Mouse (Mus musculus): Measurements from ENCODE around the gene Plvap. TPM values are rescaled to one million over a fixed set of nuclear protein-coding genes. Genes with fewer than 3 reads are reported as not detected.

Gene Plvap
- polyA plus RNA-seq (2012; rRNA removed), result 9.7 and 13.6 TPM in 2 replicates

GRCm38 (mm10) chr8:71511644-71512043, at the start of gene Plvap:
TSS of gene Plvap (minus strand) at chr8:71511752.
- DNase-seq (ENCODE audit: extremely low spot score in 1 of 2, low spot score in 1 of 2), result no peak

GRCm38 (mm10) chr8:71560765-71561164, 49.2 kb upstream of the Plvap start:
- DNase-seq (ENCODE audit: extremely low spot score in 1 of 2, low spot score in 1 of 2), result no peak

GRCm38 (mm10) chr8:71560071-71560470, 48.5 kb upstream of the Plvap start:
- no peak for DNase-seq (ENCODE audit: extremely low spot score in 1 of 2, low spot score in 1 of 2)

DNA sequence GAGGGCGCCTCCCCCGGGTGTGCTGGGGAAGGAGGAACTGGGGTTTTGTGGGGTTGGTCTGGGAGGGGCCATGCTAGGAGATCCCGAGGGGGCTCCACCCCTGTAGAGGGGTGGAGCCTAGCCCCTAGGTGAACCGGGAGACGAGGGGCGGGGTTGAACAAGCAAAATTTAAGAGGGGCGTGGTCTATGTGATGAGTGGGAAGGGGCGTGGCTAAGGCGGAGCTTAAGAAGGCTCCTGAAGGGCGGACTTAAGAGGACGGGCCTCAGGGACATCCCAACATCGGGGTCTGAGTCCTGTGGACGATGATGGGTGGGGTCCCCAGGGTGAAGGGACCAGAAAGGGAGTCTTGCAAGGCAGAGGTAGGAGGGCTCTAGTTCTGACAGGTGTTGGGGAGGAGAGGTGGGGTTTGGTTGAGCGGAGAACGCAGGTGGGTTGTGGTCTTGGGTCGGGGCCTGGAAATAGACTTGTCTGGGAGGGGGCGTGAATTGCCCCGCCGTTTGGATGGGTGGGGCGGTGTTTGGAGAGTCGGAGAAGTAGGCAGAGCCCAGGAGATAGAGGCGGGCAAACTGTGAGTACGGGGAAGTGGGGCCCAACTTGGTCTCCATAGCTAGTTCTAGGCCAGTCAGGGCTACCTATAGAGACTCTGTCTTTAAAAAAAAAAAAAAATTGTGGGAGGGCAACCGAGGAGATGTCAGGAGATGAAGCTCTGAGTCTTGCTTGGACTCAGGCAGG, 47.6 kb upstream of the Plvap start:
- no peak for DNase-seq (ENCODE audit: extremely low spot score in 1 of 2, low spot score in 1 of 2)

DNA sequence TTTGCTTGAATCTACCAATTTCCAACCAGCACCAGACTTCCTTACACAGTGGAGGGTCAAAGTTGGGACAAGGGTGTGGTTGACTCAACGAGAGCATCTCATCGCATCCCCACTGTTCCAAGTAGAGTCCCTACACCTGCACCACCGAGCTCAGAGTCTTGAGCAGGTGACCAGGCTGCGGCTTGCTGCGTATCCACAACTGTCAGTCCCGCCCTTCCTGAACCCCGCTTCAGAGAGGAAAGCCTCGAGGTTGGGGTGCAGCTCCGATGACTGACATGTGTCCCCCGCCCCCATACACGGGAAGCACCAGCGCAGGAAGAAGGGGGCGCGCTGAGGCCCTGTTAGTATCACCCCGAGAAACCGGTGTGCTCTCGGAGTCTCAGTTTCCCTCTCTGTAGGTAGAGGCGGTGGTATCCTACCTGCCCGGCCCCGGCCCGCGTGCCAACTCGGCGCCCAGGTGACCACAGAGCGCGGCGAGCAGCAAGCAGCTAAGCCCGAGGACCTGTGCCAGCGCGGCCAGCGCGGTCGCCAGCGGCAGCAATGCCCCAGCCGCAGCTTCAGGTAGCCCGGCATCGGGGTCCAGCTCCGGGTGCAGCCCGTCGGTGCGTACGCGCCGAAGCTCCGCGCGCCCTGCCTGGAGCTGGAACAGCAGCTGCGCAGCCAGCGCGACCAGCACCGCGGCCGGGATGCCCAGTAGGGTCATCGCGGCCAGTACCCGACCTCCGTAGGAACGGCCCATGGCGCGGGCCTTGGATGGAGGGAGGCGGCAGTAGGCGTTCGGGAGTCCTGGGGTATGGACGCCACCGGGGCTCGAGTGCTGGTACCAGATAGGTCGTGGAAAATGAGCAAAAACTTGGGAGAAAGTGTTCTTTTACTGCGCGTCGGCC, 46.8 kb upstream of the Plvap start, which contains the start of gene Tmem221:
Tmem221 (minus strand) TSS at position 801 of the 887 bp plus-strand sequence.
- no peak for DNase-seq (ENCODE audit: extremely low spot score in 1 of 2, low spot score in 1 of 2)

DNA sequence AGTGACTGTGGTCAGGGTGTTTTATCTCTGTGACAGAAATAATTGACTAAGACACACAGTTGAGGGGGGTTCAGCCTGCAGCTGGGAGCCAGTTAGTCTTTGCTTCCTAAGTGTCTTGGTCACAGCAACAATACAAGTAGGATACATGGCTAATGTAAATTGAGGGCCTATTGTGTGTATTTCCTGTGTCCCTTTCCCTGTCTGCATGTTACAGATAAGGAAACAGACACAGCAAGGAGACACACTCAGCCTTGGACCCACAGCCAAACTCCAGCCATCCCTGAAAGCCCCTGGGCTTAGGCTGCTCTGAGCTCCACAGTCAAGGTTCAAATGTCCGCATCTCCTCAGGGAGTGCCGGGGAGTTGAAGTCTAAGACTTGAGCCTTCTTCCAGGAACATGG, 43.1 kb upstream of the Plvap start:
- DNase-seq (ENCODE audit: extremely low spot score in 1 of 2, low spot score in 1 of 2), result no peak

- no peak for DNase-seq (ENCODE audit: extremely low spot score in 1 of 2, low spot score in 1 of 2)
Measured at GRCm38 (mm10) chr8:71554001-71554400, 42.4 kb upstream of the Plvap start.

DNA sequence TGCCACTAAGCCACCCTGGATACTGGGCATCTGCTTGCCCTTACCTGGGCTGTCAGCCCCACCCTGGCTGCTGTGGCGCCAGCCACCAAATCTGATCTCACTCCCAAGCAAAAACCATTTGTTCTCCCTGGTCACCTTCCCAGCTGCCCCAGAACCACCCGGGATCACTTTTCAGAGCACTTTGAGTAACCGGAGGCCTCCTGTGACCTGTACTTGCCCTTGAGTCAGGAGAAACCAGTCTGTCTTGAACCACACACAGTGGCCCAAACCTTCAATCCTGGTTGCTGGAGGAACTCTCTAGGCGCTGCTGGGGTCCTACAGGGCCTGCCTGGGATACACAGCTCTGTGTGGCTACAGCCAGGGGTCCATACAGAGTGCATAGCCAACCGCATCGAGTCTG, 41.2 kb upstream of the Plvap start:
- no peak for DNase-seq (ENCODE audit: extremely low spot score in 1 of 2, low spot score in 1 of 2)

GRCm38 (mm10) chr8:71550754-71551153, 39.2 kb upstream of the Plvap start:
- DNase-seq (ENCODE audit: extremely low spot score in 1 of 2, low spot score in 1 of 2), result no peak

DNA sequence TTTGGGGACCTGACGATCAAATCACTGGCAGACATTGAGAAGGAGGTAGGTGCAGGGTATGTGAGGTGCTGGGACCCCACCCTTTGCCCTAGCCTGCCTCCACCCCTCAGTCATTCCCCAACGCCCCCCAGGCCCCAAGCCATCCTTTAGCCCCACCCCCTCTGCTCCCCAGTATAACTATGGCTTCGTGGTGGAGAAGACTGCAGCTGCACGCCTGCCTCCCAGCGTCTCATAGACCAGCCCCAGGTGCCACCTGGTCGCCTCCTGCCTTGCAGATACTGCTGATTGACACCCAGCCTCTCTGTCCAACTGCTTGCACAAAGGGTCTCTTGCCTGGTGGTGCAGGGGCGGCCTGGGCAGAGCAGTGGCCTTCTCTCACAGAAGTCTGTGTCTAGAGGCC, 36.0 kb upstream of the Plvap start:
- no peak for DNase-seq (ENCODE audit: extremely low spot score in 1 of 2, low spot score in 1 of 2)

DNA sequence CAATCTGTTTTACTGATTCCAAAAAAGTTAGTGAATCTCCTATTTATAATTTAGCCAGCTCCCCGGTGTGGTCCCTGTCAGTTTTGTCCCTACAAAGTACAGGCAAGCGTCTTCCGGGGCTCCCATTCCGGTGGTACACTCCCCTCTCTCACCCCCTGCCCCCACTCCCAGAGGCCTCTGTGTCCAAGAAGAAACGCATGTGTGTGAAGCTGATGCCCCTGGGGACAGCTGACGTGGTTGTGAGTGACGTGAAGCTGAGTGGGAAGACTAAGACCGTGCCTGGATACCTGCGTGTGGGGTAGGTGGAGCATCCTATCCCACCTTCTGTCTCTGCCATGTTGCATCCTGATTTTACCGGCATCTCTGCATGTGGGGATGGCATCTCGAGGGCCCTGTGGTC, 33.5 kb upstream of the Plvap start:
- DNase-seq (ENCODE audit: extremely low spot score in 1 of 2, low spot score in 1 of 2), result no peak

DNA sequence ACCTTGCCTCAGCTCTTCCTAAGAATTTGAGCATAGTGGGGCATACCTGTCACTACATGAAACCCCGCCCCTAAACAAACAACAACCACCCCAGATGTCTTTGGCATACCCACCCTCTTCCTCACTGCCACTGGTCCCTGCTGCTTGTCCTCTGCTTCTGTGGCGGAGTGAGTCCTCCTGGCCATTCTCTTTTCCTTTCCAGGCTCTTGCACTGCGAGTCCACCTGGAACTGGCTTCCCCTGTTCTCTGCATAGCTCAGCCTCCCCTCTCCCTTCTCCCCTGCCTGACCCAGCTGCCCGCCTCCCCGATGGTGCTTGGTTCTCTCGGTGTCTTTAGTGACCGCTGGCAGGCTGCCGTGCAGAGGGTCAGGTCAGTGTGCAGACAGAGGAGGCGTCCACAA, 32.2 kb upstream of the Plvap start:
- DNase-seq (ENCODE audit: extremely low spot score in 1 of 2, low spot score in 1 of 2), result no peak

DNA sequence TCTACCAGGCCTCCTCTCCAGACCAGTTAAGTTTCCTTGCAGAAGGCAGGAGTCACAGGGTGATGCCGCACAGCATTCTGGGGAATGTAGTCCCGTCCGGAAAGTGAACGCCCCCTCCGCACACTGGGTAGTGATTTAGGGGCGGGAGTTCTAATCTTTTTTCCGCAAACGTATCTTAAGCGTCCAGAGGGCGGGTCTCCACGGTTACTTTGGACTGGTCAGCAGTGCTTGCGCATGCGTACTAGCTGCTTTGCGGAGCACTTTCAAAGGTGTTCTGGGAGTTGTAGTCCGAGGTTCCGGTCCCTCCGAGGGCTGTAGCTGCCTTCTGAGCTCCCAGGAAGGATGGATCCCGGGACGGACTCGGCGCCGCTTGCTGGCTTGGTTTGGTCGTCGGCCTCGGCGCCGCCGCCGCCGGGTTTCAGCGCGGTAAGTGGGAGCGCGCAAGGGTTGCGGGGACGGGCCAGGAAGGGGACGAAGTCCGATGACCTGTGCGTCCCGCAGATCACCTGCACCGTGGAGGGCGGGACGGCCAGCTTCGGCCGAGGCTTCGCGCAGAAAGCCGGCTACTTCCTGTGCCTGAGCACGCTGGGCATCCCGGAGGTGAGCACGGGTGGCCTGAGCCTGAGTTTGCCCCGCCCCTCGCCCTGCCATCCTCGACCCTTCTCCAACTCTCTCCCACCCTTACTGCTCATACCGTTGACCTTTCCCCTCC, 31.2 kb upstream of the Plvap start, which contains the start of gene Mvb12a:
Mvb12a (plus strand) TSS at position 291 of the 712 bp plus-strand sequence.
- DNase-seq (ENCODE audit: extremely low spot score in 1 of 2, low spot score in 1 of 2), result peak; percentile 99

- peak in 1 of 2 experiments; percentile 51 for DNase-seq (ENCODE audit: extremely low spot score in 1 of 2, low spot score in 1 of 2)
Measured at GRCm38 (mm10) chr8:71537028-71537867, 25.7 kb upstream of the Plvap start, which contains the start of gene Bst2. TSS of gene Bst2 (minus strand) at chr8:71537456.

DNA sequence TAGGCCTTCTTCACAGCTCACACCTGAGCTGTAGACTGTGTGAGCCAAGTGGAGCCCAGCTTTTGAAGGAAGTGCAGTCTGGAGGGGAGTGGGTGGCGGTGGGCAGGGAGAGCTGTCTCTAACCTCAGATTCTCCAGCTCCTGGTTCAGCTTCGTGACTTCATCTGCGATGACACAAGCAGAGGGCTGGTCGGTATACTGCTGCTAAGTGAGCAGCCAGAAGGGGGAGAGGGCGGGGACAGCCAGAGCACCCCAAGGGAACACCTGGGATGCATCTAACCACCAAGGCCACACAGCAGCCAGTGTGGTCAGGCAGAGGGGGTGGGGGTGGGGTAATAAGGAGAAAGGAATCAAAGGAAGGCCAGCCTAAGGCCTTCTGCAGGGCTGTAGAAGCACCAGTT, 24.1 kb upstream of the Plvap start:
- DNase-seq (ENCODE audit: extremely low spot score in 1 of 2, low spot score in 1 of 2), result no peak

DNA sequence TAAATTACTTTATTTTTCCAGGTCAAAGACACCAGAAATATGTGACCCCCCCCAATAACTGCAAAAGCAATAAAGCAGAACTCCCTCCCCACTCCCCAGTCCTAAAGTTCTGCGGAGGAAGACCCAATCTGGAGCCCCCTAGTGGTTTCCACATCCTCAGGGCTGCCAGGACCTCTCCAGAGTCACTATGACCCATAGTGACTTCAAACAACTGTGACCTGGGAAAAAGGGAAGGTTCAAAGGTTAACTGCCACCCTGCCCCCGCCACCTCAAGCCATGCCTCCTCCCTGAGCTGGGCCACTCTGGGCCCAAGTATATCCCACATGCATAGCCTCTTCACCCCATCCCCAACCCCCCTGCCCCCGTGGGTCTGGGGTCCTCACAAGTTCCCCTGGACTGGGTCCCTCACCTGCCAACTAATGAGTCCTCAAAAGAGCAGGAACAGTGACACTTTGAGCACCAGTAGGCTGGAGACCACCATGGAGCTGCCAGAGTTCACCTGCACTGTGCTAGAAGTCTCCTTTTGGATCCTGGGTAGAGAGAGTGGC, 22.8 kb upstream of the Plvap start:
- DNase-seq (ENCODE audit: extremely low spot score in 1 of 2, low spot score in 1 of 2), result no peak

DNA sequence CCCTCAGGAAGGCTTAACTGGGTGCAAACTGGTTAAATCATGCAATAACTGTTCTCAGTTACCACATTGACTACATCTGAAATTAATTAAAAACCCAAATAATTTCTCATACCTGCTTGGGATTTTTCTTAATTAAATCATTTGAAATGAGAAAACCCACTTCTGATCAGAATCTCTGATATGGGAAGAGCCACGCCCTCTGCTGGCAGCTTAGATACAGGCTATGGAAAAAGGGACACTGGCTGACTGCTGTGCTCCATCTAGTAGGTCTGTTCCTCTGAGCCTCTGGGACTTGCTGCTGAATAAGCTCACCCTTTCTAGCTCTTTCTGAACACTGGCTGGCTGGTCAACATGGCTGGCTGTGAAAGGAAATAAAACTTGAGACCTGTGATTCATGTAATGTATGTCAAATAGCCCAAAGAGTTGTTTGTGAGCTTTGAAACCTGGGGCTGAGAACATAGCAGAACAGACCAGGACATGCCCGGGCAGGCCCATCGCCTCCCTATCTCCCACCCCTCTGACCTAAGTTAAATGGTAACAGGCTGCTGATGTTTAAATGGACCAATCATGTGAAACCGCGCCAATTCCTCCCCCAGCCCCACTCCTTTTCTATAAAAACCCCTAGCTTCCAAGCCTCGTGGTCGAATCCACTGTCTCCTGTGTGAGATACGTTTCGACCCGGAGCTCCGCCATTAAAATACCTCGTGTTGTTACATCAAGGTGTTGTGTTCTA, 19.3 kb upstream of the Plvap start:
- peak in 1 of 2 experiments; percentile 56 for DNase-seq (ENCODE audit: extremely low spot score in 1 of 2, low spot score in 1 of 2)

DNA sequence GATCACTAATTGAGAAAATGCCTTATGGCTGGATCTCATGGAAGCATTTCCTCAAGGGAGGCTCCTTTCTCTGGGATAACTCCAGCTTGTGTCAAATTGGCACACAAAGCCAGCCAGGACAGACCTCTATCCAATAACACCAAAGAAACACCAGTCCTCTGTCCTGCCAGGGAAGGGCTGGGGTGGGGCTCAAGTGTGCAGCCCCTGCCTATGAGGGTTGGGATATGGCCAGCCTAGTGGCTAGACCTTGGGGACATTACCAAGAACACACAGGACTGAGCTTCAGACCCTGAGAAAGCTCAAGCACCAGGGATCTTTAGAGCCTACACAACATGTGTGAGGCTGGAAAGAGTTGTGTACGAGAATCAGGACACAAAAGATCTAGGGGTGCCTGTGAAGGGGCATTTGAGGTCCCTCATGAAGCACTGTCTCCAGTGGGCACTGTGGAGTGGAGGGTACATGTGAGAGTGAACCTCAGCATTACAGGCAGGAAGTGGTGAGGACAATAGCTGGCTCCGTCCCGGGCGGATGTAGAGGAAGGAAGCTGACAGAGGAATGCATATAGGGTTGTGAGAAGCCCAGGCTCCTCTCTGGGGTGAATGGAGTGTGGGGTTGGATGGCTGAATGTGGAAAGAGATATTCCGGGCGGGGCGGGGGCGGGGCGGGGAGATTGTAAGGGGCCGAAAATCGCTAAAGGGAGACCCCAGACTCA, 17.0 kb upstream of the Plvap start:
- DNase-seq (ENCODE audit: extremely low spot score in 1 of 2, low spot score in 1 of 2), result no peak
